Mouse (Mus musculus) MEL (cell line): ENCODE results near the gene Lonrf2.

Experiments
- BHLHE40 ChIP-seq: IDR thresholded peaks from 2 replicates; pipeline ENCODE4 v1.6.1; 2012; ENCODE audit warnings: low read depth, mild to moderate bottlenecking, inconsistent platforms, low read length, improper control_type of control experiment, borderline replicate concordance
- CHD1 ChIP-seq: IDR thresholded peaks from 2 replicates; pipeline ENCODE4 v1.6.1; 2012; ENCODE audit warnings: low read depth, mild to moderate bottlenecking, inconsistent platforms, low read length, improper control_type of control experiment
- CHD2 ChIP-seq: IDR thresholded peaks from 2 replicates; pipeline ENCODE4 v1.6.1; 2011; ENCODE audit warnings: low read length, improper control_type of control experiment
- CTCF ChIP-seq, 3 experiments: IDR thresholded peaks in 2 of 3; conservative IDR thresholded peaks in 1 of 3; 2 replicates each; pipeline ENCODE4 v1.5.1; 2011 to 2012; ENCODE audit warnings: low read length in 3 of 3, low read depth in 2 of 3, mild to moderate bottlenecking in 2 of 3, improper control_type of control experiment in 1 of 3, inconsistent platforms in 1 of 3, mixed read lengths in 1 of 3, moderate library complexity in 1 of 3; ENCODE audit not compliant: control insufficient read depth in 1 of 3, insufficient read depth in 1 of 3, poor library complexity in 1 of 3, severe bottlenecking in 1 of 3
- GABPA ChIP-seq: IDR thresholded peaks from 2 replicates; pipeline ENCODE4 v1.6.1; 2012; ENCODE audit warnings: low read depth, mild to moderate bottlenecking, inconsistent platforms, low read length, improper control_type of control experiment, moderate library complexity
- POLR2A ChIP-seq, 2 experiments: IDR thresholded peaks; 2 replicates each; pipeline ENCODE4 v1.6.1; 2011 to 2012; ENCODE audit warnings: low read length in 2 of 2, mild to moderate bottlenecking in 2 of 2, control low read depth in 1 of 2, improper control_type of control experiment in 1 of 2, low read depth in 1 of 2, moderate library complexity in 1 of 2; ENCODE audit not compliant: control insufficient read depth in 1 of 2, insufficient read depth in 1 of 2, poor library complexity in 1 of 2

GRCm38 (mm10) chr1:38796936-38797335 lies 39.6 kb downstream of the Lonrf2 start:
- TF ChIP-seq GABPA, result no peak
- TF ChIP-seq CHD1, result no peak
- no peak for TF ChIP-seq CTCF (IDR thresholded peaks at IDR 0.05 in 2 of 3, conservative IDR thresholded peaks at IDR 0.05 in 1 of 3; ENCODE audit: control insufficient read depth in 1 of 3, insufficient read depth in 1 of 3, low read depth in 2 of 3, low read length in 3 of 3, poor library complexity in 1 of 3, severe bottlenecking in 1 of 3)
- TF ChIP-seq CHD2, result no peak
- TF ChIP-seq POLR2A (IDR thresholded peaks at IDR 0.05; ENCODE audit: control insufficient read depth in 1 of 2, insufficient read depth in 1 of 2, low read depth in 1 of 2, low read length in 2 of 2, poor library complexity in 1 of 2), result no peak
- TF ChIP-seq BHLHE40, result no peak
